Mouse (Mus musculus): ENCODE measurements around the gene Epo.

DNA sequence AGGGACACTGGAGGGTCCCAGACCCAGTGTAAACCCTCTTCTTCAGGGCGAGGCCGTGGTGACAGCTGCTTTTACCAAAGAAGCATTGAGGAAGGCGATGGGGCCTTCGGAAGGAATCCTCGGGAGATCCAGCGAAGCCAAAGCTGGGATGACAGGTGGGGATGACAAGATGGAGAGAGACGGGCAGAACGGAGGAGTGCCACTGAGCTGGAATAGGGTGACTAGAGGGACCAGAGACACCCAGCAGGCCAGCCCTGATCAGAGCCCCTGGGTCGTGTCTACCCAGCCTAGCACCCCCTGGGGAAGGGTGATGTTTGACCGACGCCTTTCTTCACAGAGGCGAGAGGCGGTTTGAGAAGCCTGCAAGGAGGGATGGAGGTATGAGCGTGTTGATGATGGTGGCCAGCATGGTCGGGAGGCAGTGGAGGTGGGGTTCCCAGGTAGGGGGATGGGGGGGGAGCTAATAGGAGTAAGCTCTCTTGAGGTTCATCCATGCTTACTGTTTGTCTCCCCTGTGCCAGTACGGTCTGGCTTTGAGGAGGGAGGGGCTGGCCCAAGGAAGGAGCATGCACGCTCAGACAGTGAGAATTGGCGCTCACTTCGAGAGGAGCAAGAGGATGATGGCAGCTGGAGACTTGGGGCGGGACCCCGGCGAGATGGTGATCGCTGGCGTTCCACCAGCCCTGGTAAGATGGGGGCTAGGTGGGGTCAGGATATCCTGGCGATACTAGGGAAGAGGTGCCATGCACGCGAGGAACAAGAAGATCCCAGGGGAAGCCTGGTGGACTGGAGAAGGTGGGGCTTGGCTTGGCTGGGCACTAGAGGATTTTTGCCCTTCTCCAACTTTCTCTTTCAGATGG, 13.1 kb downstream of the Epo start:
- TF ChIP-seq MAX (IDR thresholded peaks at IDR 0.05) = no peak
- TF ChIP-seq CTCF (IDR thresholded peaks at IDR 0.05; ENCODE audit: control insufficient read depth, insufficient read depth, insufficient read length) = no peak

Data from C2C12 (cell line).